Mouse (Mus musculus): ENCODE results near the gene Ccdc32. TPM values are rescaled to one million over a fixed set of nuclear protein-coding genes. Genes with fewer than 3 reads are reported as not detected.
A peak's percentile ranks its signal among the peaks of the same experiment; 100 is the strongest.

Gene Ccdc32
- total RNA-seq, 1 experiment = 6.3 TPM

- DNase-seq (ENCODE audit: low read depth, low spot score) = peak; percentile 69
- in situ Hi-C loops (cut with MboI; ENCODE audit: low sequenced_read_pairs in 2 of 2, unreplicated experiment in 2 of 2) = no loop called here
- Histone ChIP-seq H3K4me1 (ENCODE audit: control insufficient read depth in 2 of 2, insufficient read depth in 2 of 2, low read length in 2 of 2, poor library complexity in 1 of 2) (no peaks in the 10 kb centered on the region), H3K9me3 (ENCODE audit: control insufficient read depth, insufficient read depth, low read depth, low read length) (no peaks in the 10 kb centered on the region), H3K9ac (ENCODE audit: insufficient read depth, low read depth, low read length, poor library complexity, severe bottlenecking) (peak overlapping the region; percentile 77), H3K4me3 (ENCODE audit: insufficient read depth in 1 of 2, low read depth in 1 of 2, low read length in 2 of 2, poor library complexity in 1 of 2, severe bottlenecking in 1 of 2) (peak overlapping the region; percentile 67 to 70), H3K27ac (ENCODE audit: insufficient read depth, low read depth, low read length, poor library complexity, severe bottlenecking) (no peak overlapping the region), H3K36me3 (ENCODE audit: control insufficient read depth, insufficient read depth, low read length, poor library complexity, severe bottlenecking) (no peaks in the 10 kb centered on the region)
- TF ChIP-seq CHD2 (IDR thresholded peaks at IDR 0.05; ENCODE audit: low read depth, low read length) (0 out of 2 replicates have a peak, but pooled peaks have one; percentile 15), MAFK (IDR thresholded peaks at IDR 0.05; ENCODE audit: insufficient read depth, low read depth, low read length) (no peak), ZC3H11A (IDR thresholded peaks at IDR 0.05; ENCODE audit: borderline replicate concordance, low read depth, low read length) (no peak), ZNF384 (IDR thresholded peaks at IDR 0.05; ENCODE audit: low read depth, low read length) (no peak), HCFC1 (IDR thresholded peaks at IDR 0.05; ENCODE audit: borderline replicate concordance, insufficient read depth, low read length) (no peak)
These were observed 52.8 kb downstream of the Ccdc32 start for GRCm38 (mm10) chr2:118976282-118976929.

DNA sequence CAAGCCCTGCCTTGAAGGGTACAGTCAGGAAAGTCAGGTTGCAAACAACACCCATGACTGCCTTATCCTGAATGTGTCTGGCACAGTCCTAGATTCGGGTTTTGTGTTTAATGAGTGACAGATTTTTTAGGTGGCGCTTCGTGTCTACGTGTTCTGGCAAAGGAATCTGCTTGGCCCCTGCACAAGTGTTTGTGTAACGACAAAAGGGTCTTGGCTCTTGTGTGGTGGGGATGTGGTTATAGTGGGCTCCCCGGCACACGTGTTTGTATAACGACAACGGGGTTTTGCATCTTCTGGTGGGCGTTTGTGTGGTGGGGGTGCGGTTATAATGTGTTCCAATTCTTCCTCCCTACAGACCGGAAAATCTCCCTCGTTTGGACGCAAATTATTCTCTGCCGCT lies 53.3 kb downstream of the Ccdc32 start:
- TF ChIP-seq ZNF384 (IDR thresholded peaks at IDR 0.05; ENCODE audit: low read depth, low read length) = no peak
- TF ChIP-seq HCFC1 (IDR thresholded peaks at IDR 0.05; ENCODE audit: borderline replicate concordance, insufficient read depth, low read length) = no peak
- TF ChIP-seq MAFK (IDR thresholded peaks at IDR 0.05; ENCODE audit: insufficient read depth, low read depth, low read length) = no peak
- no peak for TF ChIP-seq ZC3H11A (IDR thresholded peaks at IDR 0.05; ENCODE audit: borderline replicate concordance, low read depth, low read length)
- TF ChIP-seq CHD2 (IDR thresholded peaks at IDR 0.05; ENCODE audit: low read depth, low read length) = no peak
- no peaks in the 10 kb centered on the region for H3K36me3 ChIP-seq (ENCODE audit: control insufficient read depth, insufficient read depth, low read length, poor library complexity, severe bottlenecking)
- in situ Hi-C loops (cut with MboI; ENCODE audit: low sequenced_read_pairs in 2 of 2, unreplicated experiment in 2 of 2) = no loop called here
- H3K27ac ChIP-seq (ENCODE audit: insufficient read depth, low read depth, low read length, poor library complexity, severe bottlenecking) = no peak overlapping the region
- H3K9me3 ChIP-seq (ENCODE audit: control insufficient read depth, insufficient read depth, low read depth, low read length) = no peaks in the 10 kb centered on the region
- H3K4me1 ChIP-seq (ENCODE audit: control insufficient read depth in 2 of 2, insufficient read depth in 2 of 2, low read length in 2 of 2, poor library complexity in 1 of 2) = no peaks in the 10 kb centered on the region
- no peak for DNase-seq (ENCODE audit: low read depth, low spot score)
- H3K9ac ChIP-seq (ENCODE audit: insufficient read depth, low read depth, low read length, poor library complexity, severe bottlenecking) = peak overlapping the region; percentile 62; the same call in 1 of the 2 replicates
- peak overlapping the region; percentile 67 to 70; a peak in 3 of 4 replicates for H3K4me3 ChIP-seq (ENCODE audit: insufficient read depth in 1 of 2, low read depth in 1 of 2, low read length in 2 of 2, poor library complexity in 1 of 2, severe bottlenecking in 1 of 2)

DNA sequence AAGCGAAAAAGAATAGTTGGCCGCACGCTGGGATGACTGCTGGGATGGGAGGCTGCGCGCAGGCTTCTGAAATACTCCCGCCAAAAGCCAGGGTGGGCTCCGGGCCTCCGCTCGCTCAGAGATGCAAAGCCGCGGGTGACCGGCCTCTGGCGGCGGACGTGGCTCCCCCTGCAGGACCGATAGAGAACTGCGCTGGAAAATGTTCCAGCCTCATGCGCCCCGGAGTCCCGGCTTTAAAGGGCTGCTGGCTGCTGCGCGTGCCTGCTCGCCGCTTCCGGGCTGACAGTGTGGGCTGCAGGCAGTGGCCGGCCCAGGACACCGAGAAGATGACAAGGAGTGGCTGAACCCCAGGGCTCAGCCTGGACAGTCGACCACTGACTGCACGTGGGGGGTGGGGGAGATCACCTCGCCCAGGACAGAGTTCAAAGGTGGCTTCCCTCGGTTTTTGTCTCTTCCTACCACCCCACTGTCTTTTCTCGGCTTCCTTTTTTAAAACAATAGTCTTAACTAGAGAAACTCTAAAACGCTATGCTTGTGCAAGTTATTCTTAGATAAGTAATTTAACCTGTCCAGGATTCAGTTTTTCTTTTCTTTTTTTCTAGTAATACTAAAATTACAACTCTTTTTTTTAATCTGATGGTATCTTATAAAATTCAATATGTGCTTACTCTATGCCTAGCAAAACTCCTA lies 56.4 kb downstream of the Ccdc32 start:
- peak; percentile 65 for DNase-seq (ENCODE audit: low read depth, low spot score)
- H3K27ac ChIP-seq (ENCODE audit: insufficient read depth, low read depth, low read length, poor library complexity, severe bottlenecking) = no peak overlapping the region
- no peaks in the 10 kb centered on the region for H3K36me3 ChIP-seq (ENCODE audit: control insufficient read depth, insufficient read depth, low read length, poor library complexity, severe bottlenecking)
- no peaks in the 10 kb centered on the region for H3K9me3 ChIP-seq (ENCODE audit: control insufficient read depth, insufficient read depth, low read depth, low read length)
- in situ Hi-C loops (cut with MboI; ENCODE audit: low sequenced_read_pairs in 2 of 2, unreplicated experiment in 2 of 2) = no loop called here
- no peaks in the 10 kb centered on the region for H3K4me1 ChIP-seq (ENCODE audit: control insufficient read depth in 2 of 2, insufficient read depth in 2 of 2, low read length in 2 of 2, poor library complexity in 1 of 2)
- peak overlapping the region; percentile 6 to 51; a peak in 2 of 4 replicates for H3K4me3 ChIP-seq (ENCODE audit: insufficient read depth in 1 of 2, low read depth in 1 of 2, low read length in 2 of 2, poor library complexity in 1 of 2, severe bottlenecking in 1 of 2)
- H3K9ac ChIP-seq (ENCODE audit: insufficient read depth, low read depth, low read length, poor library complexity, severe bottlenecking) = no peak overlapping the region
- TF ChIP-seq HCFC1 (IDR thresholded peaks at IDR 0.05; ENCODE audit: borderline replicate concordance, insufficient read depth, low read length) (0 out of 2 replicates have a peak, but pooled peaks have one; percentile 39), MAFK (IDR thresholded peaks at IDR 0.05; ENCODE audit: insufficient read depth, low read depth, low read length) (no peak), ZC3H11A (IDR thresholded peaks at IDR 0.05; ENCODE audit: borderline replicate concordance, low read depth, low read length) (peak; percentile 14; the same call in 1 of the 2 replicates)

DNA sequence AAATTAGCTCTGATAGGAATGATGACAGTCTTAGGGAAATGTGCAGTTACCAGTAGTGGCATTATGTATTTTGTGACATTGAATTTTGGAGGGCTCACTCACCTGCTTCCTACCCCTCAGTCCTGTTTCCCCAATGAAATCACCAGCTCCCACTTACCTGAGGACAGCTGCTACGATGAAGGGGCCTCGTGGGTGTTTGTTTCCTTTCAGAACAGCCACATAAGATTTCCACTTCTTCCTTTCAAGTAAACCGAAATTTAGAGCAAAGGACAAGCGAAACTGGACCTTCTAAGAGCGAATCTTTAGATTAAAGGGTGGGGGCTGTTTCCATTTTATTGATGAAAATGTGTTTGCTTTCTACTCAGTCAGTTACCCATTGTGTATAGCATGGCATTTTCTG lies 57.1 kb downstream of the Ccdc32 start:
- H3K9ac ChIP-seq (ENCODE audit: insufficient read depth, low read depth, low read length, poor library complexity, severe bottlenecking) = no peak overlapping the region
- DNase-seq (ENCODE audit: low read depth, low spot score) = no peak
- H3K4me3 ChIP-seq (ENCODE audit: insufficient read depth in 1 of 2, low read depth in 1 of 2, low read length in 2 of 2, poor library complexity in 1 of 2, severe bottlenecking in 1 of 2) = no peak overlapping the region
- no peaks in the 10 kb centered on the region for H3K9me3 ChIP-seq (ENCODE audit: control insufficient read depth, insufficient read depth, low read depth, low read length)
- H3K36me3 ChIP-seq (ENCODE audit: control insufficient read depth, insufficient read depth, low read length, poor library complexity, severe bottlenecking) = no peaks in the 10 kb centered on the region
- in situ Hi-C loops (cut with MboI; ENCODE audit: low sequenced_read_pairs in 2 of 2, unreplicated experiment in 2 of 2) = no loop called here
- no peak overlapping the region for H3K27ac ChIP-seq (ENCODE audit: insufficient read depth, low read depth, low read length, poor library complexity, severe bottlenecking)
- no peaks in the 10 kb centered on the region for H3K4me1 ChIP-seq (ENCODE audit: control insufficient read depth in 2 of 2, insufficient read depth in 2 of 2, low read length in 2 of 2, poor library complexity in 1 of 2)
- TF ChIP-seq ZNF384 (IDR thresholded peaks at IDR 0.05; ENCODE audit: low read depth, low read length) (no peak), CHD2 (IDR thresholded peaks at IDR 0.05; ENCODE audit: low read depth, low read length) (no peak), ZC3H11A (IDR thresholded peaks at IDR 0.05; ENCODE audit: borderline replicate concordance, low read depth, low read length) (no peak), MAFK (IDR thresholded peaks at IDR 0.05; ENCODE audit: insufficient read depth, low read depth, low read length) (no peak), HCFC1 (IDR thresholded peaks at IDR 0.05; ENCODE audit: borderline replicate concordance, insufficient read depth, low read length) (no peak)
